Mouse (Mus musculus) urinary bladder, postnatal 25 days (tissue): Measurements from ENCODE around the gene Timm13.

Experiments used
- DNase-seq: peaks from one replicate; pipeline ENCODE4 v3.0.0; 2022; ENCODE audit warnings: low spot score

Gene Timm13

DNA sequence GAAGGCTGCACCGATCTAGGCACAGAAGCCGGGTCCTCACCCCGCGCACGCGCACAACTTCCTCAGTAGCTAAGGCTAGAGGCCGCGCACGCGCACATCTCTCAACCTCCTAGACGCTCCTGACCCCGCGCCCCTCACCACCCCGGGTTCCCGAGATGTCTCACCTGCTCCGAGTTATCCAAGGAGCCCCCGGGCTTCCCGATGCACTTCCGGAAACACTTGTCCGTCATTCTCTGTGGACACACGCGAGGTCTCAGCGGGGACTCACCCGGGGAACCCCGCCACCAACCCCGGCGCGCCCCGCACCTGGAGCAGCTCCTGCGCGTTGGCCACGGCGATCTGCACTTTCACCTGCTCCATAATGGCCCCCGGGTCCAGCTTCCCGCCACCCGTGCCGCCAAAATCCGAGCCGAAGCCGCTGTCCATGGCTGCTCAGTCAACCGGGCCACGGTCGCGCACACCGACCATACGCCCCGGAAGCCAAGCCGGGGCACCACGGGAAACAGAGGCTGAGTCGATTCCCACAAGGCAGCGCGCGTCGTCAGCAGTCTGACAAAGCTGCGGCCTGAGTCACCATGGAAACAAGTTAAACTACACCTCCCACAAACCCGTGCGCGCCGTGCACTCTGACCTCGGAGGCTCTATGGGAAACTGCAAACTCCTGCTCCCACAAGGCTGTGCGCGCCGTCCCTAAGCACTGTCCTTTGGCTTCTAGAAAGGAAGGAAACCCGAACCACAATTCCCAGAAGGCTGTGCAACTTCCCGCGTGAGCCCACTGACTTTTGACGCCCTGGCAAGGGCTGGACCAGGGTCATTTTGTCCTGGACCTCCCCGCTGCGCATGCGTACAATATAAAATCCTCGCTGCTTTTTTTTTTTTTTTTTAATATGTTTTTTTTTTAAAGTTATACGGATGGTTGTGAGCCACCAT is at the start of gene Timm13:
Timm13 (minus strand) TSS at position 652 of the 930 bp plus-strand sequence.
- peak; percentile 88 for DNase-seq

DNA sequence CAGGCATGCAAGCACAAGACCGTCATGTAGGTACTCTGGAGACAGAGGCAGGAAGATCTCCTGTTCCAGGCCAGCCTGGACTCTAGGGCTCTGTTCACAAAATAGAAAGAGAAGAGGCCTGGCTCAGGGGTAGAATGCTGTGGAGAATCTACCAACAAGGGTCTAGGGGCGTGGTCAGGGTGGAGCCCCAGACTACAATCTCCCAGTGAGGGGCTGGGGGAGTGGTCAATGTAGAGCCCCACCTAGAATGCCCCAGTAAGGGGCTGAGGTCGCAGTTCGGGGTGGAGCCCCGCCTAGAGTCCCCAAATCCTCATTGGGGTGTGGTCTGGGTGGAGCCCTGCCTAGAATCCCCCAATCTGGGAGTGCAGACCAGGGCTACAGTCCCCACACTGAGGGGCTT is 49.5 kb upstream of the Timm13 start:
- no peak for DNase-seq

DNA sequence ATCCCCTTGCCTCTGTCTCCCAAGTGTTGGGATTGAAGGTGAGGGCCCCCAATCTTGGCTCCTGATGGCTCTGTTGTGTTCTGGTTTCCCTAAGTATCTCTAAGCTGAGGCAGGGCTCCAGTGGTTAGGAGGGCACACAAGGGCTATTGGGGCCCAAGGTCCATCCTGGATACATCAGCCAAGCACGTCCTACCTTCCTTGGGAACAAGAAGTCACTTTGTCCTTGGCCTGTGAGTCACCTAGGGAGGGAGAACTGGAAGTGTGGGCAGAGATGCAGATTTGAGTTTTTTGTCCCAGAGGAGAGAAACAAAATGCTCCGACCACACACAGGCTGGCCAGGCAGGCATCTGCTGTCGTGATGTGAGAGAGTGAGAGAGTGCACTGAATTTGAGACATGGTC is 48.3 kb upstream of the Timm13 start:
- no peak for DNase-seq

DNA sequence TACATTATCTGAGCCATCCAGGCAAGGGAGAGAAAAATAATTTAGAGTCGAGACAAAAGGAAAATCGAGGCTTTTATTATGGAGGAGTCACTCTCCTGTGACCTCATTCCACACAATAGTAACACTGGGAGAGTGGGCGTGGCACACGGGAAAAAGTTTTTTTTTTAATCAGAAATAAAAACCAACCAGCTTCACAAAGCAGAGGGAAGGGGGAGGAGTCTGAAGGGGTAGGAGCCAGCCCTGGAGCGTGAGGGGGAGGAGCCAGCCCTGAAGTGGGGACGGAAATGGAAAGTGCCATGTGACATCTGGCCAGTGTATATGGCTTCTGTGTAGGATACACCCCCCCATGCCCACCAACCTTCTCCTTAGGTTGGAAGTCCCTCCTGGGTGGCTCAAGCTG is 47.8 kb upstream of the Timm13 start:
- DNase-seq = no peak

DNA sequence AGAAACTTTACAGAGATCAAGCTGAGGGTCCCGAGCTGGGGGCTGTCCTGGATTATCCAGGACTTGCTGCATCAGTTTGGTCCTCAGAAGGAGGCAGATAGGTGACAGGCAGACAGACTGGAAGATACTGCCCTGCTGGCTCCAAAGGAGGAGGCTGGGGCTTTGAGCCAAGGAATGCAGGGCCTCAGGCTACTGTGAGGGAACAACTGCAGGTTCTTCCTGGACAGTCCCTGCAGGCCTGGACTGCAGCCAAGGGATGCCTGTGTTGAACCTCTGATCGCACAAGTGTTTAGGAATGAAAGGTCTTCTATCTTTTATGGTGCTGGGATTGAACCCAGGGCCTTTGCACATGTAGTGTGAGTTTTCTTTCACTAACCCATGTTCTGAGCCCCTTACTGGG is 47.0 kb upstream of the Timm13 start:
- no peak for DNase-seq

DNA sequence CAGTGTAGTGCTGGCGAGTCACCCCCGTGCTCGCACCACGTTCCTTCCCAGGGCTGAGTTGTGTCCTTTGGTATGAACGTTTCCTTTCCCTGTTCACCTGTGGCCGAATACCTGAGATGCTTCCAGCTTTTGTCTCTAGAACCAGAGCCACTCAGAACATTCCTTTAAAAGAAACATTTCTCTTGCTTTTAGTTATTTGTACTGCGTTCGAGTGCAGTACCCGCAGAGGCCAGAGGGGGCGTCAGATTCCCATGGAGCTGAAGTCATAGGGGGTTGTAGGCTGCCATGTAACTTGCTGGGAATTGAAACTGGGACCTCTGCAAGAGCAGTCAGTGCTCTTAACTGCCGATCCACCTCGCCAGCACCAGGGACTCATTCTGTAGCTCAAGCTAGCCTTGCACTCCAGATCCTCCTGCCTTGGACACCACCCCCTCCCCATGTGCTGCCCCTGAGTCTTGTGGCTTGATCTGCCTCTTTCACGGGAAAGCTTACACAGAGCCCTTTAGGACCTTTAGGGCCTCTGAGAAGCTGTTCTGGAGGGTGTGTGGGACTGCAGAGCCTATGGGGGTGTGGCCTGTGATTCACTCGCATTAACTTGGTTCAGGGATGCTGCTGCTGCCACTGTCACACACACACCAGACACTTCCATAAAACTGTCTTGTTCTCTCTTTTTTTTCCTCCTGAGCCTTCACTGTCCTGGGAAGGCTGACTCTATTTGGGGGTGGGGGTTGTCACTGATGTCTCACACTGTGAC is 46.1 kb upstream of the Timm13 start:
- DNase-seq = no peak

DNA sequence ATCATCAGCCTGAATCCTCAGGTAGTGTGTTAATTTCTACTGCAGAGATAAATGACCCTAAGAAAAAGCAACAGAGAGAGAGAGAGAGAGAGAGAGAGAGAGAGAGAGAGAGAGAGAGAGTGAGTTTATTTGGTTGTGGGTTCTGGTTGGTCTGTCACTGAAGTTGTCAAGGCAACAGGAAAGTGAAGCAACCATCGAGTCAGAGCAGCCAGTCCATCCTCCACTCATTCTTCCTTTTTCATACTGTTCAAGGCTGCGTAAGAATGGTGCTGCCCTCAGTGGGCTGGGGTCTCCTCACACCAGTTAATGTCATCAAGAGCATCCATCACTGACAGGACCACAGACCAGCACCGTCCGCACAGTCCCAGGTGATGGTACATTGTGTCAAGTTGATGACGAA is 43.5 kb upstream of the Timm13 start:
- DNase-seq = no peak

DNA sequence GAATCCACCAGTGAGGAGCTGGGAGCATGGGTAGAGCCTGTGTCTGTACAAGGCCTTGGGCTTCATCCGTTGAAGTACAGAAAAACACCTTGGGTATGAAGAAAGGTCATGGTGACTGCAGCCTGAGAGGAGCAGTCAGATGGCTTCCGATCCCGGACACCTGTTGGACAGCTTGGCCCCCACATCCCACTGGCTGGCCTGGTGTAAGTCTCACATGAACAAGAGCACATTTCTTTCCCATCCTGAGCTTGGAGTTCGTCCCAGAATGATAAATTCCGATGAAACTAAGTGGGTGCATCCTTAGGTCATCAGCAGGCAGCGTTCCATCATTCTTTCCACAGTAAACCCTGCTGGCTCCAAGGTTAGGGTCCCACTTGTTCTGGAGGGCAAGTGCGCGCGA is 42.9 kb upstream of the Timm13 start:
- no peak for DNase-seq

DNA sequence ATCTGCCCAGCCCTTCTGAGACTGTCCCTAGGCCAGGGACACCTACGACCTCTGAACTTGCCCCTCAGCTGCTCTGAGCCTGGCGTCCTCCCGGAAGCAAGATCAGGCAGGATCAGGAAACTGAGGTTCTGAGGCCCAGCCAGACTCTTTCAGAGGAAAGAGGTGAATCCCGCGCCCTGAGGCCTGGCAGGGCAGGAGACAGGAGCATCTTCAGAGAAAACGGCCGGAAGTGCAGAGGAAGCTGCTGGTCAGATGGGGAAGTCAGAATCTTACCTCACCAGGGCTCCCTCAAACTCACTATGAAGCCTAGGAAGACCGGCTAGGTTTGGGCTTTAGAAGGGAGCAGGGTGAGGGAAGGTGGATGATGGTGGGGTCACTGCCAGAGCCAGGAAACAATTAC is 42.1 kb upstream of the Timm13 start:
- no peak for DNase-seq

DNA sequence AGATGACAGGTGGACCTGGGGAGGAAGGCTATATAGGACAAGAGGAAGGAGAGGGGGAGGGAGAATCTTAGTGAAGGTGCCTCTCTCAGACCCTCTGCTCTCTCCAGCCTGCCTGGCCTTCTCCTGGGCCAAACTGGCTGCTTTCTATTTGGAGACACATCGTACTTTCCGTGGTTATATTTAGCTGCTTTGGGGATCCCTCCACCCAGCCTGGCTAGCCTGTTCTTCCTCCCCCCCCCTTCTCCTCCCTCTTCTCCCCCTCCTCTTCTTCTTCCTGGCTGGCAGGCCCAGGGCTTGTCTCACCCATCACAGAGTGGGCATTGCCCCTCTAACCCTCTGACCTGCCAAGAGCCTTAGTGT is 40.2 kb upstream of the Timm13 start:
- no peak for DNase-seq

DNA sequence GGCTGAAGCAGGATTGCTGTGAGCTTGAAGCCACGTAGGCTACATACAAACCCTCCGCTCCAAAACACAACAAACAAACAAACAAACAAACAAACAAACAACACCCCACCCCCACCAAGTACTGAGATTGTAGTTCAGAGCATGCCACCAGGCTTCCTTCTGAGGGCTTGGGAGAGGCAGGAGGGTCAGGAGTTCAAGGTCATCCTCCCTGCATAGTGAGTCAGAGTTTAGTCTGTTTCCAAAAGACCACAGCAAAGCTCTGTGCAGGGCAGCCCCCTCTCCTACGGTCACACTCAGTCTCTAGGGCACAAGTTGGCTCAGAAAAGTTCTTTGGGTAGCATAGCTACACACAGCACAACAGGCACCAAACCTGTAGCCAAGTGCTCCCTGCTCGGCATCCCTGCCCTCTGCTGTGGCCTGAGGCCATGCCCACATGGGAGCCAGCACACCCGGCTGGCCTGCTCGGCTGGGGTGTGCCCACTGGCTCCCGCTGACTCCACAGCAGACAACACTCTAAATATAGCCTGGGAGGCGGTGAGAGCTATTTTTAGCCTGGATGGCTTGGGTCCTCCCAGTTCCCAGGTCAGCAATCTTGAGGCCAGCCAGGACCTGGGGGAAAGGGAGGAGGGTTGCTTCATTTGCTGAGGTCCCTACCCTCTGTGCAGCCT is 39.7 kb upstream of the Timm13 start:
- DNase-seq = no peak

DNA sequence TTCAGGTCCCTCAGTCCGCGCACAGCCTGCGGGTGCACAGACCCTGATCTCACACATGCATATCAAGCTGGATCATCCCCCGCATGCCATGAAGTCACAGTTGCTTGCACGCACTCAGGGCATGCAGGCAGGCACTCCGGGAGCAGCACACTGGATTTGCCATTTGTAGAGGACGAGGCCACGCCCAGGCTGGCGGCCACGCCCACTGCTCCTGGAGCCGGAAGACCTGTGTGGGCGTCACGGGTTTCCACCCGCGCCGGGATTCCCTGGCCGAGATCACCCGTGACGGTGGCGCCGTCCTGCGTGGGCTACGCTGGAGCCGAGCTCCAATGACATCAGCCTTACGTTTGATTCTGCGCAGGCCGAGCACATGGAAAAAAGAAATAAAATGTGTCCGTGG is 38.9 kb upstream of the Timm13 start:
- peak; percentile 83 for DNase-seq

DNA sequence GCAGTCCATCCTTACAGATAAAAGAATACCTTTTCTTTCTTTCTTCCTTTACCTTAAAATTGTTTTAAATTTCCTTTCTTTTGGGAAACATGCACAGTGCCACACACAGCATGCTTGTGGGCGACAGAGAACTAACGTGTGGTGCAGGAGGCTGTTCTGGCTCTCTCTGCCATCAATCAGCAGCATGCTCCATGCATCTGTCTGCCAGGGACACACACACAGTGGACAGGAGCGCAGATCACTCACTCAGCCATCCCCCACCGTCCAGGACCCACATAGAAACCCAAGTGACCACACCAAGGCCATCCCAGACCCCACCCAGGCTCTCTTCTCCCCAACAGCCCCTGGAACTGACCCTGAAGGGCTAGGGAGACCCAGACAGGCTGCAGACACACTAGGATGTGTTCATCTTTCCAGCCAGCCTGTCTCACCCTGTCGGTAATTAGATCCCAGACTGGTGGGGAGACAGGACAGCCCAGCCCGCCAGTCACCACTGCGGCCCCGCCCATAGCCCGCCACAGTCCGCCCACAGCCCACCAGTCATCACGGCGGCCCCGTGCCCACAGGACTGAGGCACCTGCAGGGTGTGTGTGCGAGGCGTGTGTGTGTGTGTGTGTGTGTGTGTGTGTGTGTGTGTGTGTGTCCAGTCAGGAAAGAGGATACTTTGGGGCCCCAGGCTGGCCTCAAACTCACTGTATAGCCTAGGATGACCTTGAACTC is 38.2 kb upstream of the Timm13 start:
- no peak for DNase-seq

DNA sequence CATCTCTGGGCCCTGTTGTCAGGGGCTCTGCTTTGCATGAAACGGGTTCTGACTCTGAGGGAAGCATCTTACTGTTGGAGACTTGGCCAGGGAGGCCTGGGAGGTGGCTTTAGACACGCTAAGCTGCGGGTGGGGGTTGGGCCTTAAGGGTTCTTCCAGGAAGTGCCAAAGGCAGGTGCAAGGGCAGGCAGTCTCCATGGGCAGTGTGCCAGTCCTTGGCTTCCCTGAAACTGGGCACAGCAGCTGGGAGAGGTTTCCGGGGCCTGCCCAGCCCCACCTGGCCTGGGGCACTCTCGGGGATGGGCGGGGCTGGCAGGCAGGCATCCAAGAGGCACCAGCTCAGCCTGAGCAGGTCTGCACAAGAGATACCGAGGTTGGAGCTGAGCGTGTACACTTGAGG is 36.9 kb upstream of the Timm13 start:
- DNase-seq = peak; percentile 65

DNA sequence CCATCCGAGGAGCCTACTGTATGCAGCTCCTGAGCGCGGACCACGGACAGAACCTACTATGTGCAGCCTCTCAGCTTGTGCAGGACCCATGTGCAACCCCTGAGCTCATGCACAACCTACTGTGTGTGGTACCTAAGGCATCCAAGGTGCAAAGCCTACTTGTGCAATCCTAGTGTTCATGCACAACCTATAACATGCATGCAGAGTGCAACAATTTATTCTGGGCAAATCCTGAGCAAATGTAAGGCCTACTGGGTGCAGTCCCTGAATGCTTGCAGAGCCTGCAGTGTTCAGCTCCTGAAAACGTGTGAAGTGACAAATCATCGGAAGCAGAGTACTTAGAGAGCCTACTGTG is 36.0 kb upstream of the Timm13 start:
- no peak for DNase-seq

DNA sequence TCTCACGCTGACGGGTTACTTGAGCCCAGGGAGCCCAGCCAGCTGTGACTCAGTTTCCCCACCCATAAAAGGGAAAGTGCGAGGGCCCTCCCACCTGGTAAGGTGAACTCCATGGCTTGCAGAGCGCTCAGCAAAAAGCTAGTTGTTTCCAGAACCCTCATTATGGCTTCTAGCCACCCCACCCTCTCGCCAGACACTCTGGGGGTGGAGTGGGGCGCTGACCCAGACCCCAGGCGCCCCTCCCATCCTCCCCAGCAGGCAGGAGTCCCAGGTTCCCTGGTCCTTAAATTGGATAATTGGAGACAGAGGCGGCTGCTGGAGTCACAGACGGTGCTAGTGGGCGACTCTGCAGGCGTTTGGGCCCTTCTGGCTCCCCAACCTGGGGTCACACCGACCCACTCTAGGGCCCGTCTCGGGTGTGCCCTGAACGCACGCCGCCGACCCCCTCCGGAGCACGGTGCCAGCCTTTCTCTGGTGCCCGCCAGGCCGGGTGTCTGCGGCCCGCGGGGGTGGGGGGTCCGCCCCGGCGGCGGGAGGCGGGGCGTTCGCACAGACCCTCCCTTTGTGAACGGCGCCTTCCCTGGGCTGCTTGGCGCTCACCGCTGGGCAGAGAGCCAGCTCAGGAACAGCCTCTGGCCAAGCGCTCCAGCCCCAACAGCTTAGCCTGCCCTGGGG is 35.5 kb upstream of the Timm13 start:
- DNase-seq = no peak

DNA sequence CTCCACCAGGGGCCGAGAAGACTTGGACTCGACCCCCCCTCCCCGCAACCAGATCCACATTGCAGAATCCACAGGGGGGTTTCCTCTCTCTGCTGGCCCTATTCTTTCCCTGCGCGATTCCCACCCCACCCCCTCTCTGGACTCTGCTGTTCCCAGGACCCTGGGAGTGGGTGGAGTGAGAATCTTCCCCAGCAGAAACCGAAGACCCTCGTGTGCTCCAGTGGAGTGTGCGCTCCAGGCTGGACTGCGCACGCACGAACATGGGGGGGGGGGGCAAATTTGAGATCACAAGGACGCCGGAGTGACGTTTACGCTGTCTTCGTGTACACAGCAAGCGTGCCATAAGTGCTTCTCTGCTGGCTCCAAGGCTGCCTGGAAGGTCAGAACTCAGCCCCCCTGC is 34.9 kb upstream of the Timm13 start:
- DNase-seq = no peak

DNA sequence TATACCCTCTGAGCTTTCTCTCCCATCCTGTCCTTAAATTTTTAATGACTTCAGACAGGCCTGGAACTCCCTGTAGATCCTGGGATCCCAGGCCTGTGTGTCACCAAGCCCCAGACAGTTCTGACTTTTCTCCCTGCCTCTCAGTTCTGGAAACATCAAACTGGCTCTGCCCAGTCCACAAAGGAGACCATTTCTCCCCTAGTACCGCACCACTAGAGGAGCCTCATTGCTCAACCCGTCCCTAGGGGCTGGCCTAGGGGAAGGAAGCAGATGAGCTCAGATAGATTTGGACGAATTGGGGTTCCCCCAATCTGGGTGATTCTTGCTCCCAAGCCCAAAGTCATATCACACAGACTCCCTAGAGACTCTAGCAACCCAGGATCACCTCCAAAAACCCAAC is 34.5 kb upstream of the Timm13 start:
- no peak for DNase-seq

DNA sequence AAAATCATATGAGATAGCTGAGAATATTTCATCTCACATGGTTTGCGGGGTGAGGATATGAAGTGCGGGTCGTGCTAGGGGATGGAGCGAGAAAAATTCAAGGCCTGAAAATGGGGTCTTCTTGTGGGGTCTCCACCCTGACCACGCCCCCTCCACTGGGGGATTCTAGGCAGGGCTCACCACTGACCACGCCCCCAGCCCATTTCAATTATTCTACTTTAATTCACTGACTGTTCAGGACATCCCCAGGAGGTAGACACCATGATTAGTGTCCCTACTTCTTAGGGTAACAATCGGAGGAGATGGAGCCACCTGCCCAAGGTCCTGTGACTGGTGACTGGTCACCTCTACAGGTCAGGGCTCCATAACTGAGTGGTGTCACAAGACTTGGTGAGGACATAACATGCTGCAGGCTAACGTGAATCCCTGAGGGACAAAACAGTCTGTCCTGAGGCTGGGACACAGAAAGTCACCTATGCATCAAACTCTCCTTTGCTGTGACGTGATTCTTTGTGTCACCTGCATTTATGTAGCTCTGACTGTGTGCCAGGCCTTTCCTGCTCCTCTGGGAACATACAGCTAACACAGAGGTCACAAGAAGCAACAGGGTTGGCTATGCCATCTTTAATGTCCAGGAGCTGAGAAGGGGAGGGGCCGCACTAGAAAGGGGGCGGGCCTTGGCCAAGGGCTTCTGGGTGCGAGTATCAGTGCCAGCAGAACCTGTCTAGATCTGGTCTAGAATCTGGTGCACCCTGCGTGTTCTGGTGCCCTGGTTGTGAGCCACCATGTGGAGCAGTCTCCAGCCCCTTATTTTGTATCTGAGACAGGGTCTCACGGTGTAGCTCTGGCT is 33.6 kb upstream of the Timm13 start:
- no peak for DNase-seq

DNA sequence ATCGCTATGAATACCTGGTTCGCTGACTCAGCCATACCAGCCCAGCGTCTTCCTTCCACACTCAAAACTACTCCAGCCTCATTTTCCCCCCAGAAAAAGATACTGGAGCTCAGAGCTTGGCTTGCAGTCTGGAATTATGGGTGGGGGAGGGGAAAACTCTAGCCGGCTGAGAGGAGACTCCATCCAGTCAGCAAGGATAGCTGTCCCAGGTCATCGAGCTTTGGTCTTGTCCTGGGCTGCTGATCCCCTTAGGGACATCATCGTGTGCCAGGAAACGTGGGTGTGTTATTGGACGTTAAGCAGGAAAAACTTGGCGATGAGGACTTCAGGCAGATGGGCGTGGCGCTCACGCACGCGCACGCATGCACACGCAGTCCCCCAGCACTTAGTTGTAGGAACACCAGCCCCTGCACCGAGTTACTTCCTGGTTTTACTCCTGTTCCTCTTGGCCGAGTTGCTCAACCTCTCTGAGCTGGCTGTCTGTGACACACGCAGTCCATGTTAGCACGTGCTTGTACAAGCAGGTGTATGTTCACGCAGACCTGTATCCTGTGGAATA is 32.7 kb upstream of the Timm13 start:
- DNase-seq = no peak
